Comparison of ENCODE assay signal across 17 mouse cellular contexts in genomic region chr13:15604074-15604473, GRCm38 (mm10).
"Had no signal": no experiment of that assay in that cellular context is flagged by ENCODE, and none has a peak within 500 bp of the region (broad histone marks: within the 10 kb centered on the region; RNA-seq: fewer than 3 reads in every experiment).

No protein-coding gene starts in this region.

- H3K9ac ChIP-seq: liver, embryonic 13.5 days; midbrain, embryonic 13.5 days; neural tube, embryonic 12.5 days; neural tube, embryonic 15.5 days had no signal

- H3K9me3 ChIP-seq: liver, embryonic 13.5 days; midbrain, embryonic 13.5 days; neural tube, embryonic 12.5 days; neural tube, embryonic 15.5 days had no signal

- DNase-seq: kidney, adult 2 months; kidney, postnatal 25 days; layer of hippocampus, postnatal 36 days; liver, embryonic 13.5 days; lung, adult 2 months; lung, postnatal 14 days; lung, postnatal 4 days; right cerebral cortex, adult 18-20 months; thymus, adult 2 months; thymus, postnatal 25 days had no signal

- H3K4me2 ChIP-seq: liver, embryonic 13.5 days; midbrain, embryonic 13.5 days; neural tube, embryonic 12.5 days; neural tube, embryonic 15.5 days had no signal

- H3K27ac ChIP-seq: kidney, postnatal 0 days; layer of hippocampus, adult 2 months; left cerebral cortex, adult 2 months; liver, embryonic 13.5 days; neural tube, embryonic 12.5 days; neural tube, embryonic 15.5 days; stomach, postnatal 0 days had no signal

- H3K4me1 ChIP-seq: liver, embryonic 13.5 days had no signal

- ATAC-seq: midbrain, embryonic 13.5 days had no signal

- H3K4me3 ChIP-seq: layer of hippocampus, adult 2 months; left cerebral cortex, adult 2 months; liver, embryonic 13.5 days; midbrain, embryonic 13.5 days; neural tube, embryonic 12.5 days; neural tube, embryonic 15.5 days had no signal

- H3K27me3 ChIP-seq: liver, embryonic 13.5 days; midbrain, embryonic 13.5 days; neural tube, embryonic 12.5 days; neural tube, embryonic 15.5 days had no signal

- H3K36me3 ChIP-seq: liver, embryonic 13.5 days; midbrain, embryonic 13.5 days; neural tube, embryonic 12.5 days; neural tube, embryonic 15.5 days had no signal
